Mouse (Mus musculus): ENCODE data around the gene Lef1. TPM values are rescaled to one million over a fixed set of nuclear protein-coding genes. Genes with fewer than 3 reads are reported as not detected.
A peak's percentile ranks its signal among the peaks of the same experiment; 100 is the strongest.

Gene Lef1
- total RNA-seq (2021): 10 to 100 TPM in 1 of 2 experiments, 1 to 10 TPM in 1; 10.0 to 11.7 TPM
- 9.6 and 10.9 TPM in 2 replicates for polyA plus RNA-seq (2012; rRNA removed)
- long read RNA-seq, transcript Lef1-201 (12 exons, 3,482 nt): major isoform, 5 of 9 reads
- long read RNA-seq, partial matches to known transcripts: 1 of 9 reads
- long read RNA-seq, other reads (novel, unspliced or antisense): 3 of 9 reads

DNA sequence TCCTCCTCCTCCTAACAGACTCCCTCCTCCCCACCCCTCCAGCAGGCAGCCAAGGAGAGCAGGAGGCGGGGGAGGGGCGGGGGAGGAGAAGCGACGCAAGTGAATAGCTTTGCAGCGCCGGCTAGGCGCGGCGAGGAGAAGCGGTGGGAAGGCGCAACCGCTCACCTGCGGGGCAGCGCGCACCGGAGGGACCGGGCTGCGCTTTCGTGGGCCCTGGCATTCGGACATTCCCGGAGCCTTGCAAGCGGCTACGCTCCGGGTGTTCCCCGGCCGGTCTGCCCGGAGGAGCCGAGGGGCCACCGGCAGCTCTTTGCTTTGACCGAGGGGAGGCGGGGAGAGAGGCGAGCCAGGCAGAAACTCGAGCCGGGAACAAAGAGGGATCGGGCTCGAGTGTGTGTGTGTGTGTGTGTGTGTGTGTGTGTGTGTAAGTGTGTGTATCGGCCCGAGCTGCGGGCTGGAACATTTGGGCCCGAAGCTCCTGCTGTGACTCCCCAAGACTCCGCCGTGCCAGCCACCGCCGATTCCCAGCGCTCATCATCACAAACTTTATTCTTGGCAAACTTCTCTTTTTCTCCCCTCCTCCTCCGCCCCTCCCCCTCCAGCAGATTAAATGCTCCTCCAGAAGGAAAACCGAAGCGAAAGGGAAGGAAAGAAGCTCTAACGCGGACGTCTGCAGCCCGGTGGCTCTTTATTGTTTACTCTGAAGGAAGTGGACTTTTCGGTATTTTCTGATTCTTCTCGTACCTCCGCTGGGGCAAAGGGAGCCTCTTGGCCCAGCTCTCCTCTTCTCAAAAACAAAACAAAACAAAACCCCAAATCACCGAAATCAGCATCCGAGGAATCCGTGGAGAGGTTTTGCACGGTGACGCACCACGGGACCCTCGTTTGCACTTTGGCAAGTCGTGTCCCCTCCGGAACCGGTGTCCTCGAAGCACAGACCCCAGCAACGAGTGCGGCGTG is at the start of gene Lef1:
Gene Lef1, plus strand, starts transcription at position 281 of the 960 bp plus-strand sequence.
- peak; percentile 83 for DNase-seq

- no peak for DNase-seq
These were observed 45.3 kb upstream of the Lef1 start for GRCm38 (mm10) chr3:131065001-131065400.

- DNase-seq: no peak
These were observed 44.1 kb upstream of the Lef1 start for GRCm38 (mm10) chr3:131066171-131066570.

DNA sequence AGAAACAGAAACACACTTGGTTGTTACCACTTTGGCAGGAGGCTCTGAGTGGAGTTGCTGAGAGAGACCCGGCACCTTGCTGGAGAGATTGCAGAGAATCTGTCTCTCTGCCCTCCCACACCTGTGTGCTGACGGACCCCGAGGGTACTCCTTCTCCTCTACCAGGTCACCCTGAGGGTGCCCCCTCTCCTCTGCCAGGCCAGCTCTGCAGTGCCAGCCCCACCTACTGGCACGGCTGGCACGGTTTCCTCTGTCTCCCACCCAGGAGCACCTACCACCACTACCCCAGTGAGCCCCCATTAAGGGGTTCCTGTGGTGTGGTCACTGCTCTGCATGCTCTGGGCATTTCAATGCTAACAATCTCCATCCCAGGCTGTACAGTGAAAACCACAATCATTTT is 42.3 kb upstream of the Lef1 start:
- no peak for DNase-seq

- DNase-seq: no peak
These were observed 40.1 kb upstream of the Lef1 start for GRCm38 (mm10) chr3:131070210-131070609.

- no peak for DNase-seq
These were observed 37.6 kb upstream of the Lef1 start for GRCm38 (mm10) chr3:131072661-131073060.

GRCm38 (mm10) chr3:131073946-131074345 is 36.3 kb upstream of the Lef1 start:
- no peak for DNase-seq

GRCm38 (mm10) chr3:131078041-131078621 is 32.1 kb upstream of the Lef1 start:
- no peak for DNase-seq

GRCm38 (mm10) chr3:131078719-131079118 is 31.6 kb upstream of the Lef1 start:
- DNase-seq: no peak

DNA sequence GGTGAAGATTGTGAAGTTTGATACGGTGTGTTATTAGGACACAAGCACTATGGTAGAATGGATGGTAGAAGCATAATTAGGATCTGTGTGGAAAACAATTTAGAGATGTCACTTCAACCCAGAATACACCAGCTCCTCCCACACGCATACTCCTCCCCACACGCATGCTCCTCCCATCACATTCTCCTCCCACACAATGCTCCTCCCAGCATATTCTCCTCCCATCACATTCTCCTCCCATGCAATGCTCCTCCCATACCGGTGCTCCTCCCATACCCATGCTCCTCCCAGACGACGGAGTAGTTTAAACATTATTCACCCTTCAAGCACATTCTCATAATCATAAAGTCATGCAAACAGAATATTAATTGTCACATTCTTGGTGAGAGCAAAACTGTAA is 26.5 kb upstream of the Lef1 start:
- no peak for DNase-seq

DNA sequence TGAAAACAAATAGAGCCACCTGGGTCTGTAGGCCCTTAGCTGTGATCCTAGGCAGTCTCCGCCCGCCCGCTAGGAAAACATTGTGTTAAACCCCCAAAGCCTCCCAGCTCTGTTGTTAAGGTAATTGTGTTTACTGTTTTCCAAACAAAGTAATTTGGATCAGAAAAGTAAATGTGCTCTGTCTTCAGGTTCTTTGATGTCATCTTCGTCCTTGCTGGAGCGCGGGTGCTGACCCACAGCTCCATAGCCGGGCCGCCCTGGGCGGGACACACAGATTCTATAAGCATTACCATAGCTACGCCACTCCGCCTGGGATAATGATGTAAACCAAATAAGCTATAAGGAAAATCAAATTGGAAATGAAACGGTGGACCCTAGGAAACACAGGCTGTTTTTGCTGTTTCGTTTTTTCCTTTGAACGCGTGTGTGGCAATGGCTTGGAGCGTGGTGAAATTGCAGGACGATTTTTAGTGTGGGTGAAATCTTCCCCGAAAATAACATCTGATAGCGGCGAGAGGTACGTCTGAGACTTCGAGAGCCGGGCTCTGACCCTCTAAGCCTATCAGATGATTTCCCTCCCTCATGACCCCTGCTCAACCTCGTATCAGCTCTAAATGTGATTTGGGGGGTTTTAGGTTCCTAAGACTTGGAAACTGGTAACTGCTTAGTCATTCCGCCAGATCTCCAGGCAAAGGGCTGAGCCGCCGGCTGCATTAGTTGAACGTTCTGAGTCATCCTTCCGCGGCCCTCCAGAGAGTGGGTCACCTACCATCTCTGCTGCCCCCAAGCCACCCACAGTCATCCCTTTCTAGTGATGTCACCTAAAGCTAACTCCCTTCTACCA is 25.3 kb upstream of the Lef1 start:
- DNase-seq: peak; percentile 74

GRCm38 (mm10) chr3:131085978-131086377 is 24.3 kb upstream of the Lef1 start:
- no peak for DNase-seq

- DNase-seq: no peak
These were observed 20.6 kb upstream of the Lef1 start for GRCm38 (mm10) chr3:131089721-131090120.

DNA sequence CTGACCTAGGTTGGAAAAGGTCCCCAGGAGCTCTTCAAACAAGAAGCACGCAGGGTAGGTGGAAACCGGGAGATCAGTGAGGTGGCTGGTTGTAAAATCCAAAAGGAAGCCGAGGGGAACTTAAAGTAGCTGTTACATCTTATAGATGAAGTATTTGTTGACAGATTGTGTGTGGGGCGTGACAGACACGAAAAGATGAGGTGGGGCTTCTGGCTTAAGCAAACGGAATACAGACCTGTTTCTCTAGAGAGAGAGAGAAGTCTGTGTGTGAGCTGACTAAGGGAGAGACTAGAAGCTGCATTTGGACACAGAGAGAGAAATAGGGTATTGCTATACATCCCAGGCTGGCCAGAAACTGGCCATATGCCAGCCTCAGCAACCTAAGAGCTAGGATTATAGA is 18.2 kb upstream of the Lef1 start:
- DNase-seq: no peak

GRCm38 (mm10) chr3:131093736-131094135 is 16.5 kb upstream of the Lef1 start:
- DNase-seq: peak; percentile 20

DNA sequence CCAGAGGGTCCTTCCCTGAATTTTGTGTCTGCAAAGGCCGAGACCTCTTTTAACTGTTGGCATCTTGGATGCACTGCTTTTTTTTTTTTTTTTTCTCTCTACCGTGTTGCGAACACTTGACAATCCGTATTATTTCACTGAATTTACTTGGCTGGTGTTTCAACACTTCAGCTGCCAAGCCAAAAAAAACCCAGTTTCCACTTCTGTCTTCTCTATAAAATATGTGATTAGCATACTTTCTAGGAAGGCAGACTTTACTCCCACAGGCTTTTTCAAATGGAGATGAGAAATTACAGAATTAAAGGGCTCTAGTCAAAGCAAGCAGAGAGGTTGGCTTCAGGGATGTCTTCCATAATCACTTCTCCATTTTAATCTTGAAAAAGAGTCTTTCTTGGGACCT is 14.2 kb upstream of the Lef1 start:
- no peak for DNase-seq

- no peak for DNase-seq
These were observed 8.0 kb upstream of the Lef1 start for GRCm38 (mm10) chr3:131102191-131102774.

GRCm38 (mm10) chr3:131105362-131105761 is 4.9 kb upstream of the Lef1 start:
- DNase-seq: no peak

GRCm38 (mm10) chr3:131105940-131106401 is 4.3 kb upstream of the Lef1 start:
- DNase-seq: peak; percentile 88

- DNase-seq: no peak
These were observed 3.6 kb upstream of the Lef1 start for GRCm38 (mm10) chr3:131106451-131107291.

All from adrenal gland, adult 2 months (tissue).